Mouse (Mus musculus) heart, postnatal 0 days (tissue): ENCODE data around the gene Qsox1.

ENCODE experiments used
- CTCF ChIP-seq: IDR thresholded peaks from 2 replicates; pipeline ENCODE4 v1.5.1; 2016; ENCODE audit warnings: antibody characterized with exemption, control low read depth, low read depth
- EP300 ChIP-seq: IDR thresholded peaks from 2 replicates; pipeline ENCODE4 v1.6.1; 2016; ENCODE audit warnings: antibody characterized with exemption, low read depth

DNA sequence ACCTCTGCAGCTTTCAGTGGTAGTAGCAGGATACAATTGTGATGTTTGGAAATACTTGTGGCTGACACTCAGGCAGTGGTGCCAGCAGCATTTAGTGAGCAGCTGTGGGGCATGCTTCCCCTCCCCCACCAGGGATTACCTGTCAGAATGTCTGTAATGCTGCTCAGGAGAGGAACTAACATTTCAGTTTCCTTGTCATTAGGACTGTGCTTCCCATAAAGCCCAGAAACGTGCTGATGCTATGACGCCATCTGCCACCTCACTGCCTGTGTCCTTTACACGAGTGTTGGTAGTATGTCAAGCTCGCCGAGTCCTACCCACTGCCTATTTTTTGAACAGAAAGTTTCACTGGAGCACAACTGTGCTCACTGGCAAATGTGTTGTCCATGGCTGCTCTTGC, 8.0 kb upstream of the Qsox1 start:
- no peak for TF ChIP-seq CTCF
- no peak for TF ChIP-seq EP300
